Mouse (Mus musculus) left cerebral cortex, postnatal 25 days (tissue): ENCODE results near the gene Lrfn1. TPM values are rescaled to one million over a fixed set of nuclear protein-coding genes. Genes with fewer than 3 reads are reported as not detected.

Experiments used
- DNase-seq, 2 experiments: peaks; one replicate each; pipeline ENCODE4 v3.0.0; 2022; ENCODE audit warnings: low spot score in 2 of 2, mixed read lengths in 1 of 2
- intact Hi-C: fragments of 180-260 bp; cut with DNase I; formaldehyde crosslinking; loops from one replicate; pipeline ENCODE4 v1.15.1; 2025
- total RNA-seq, 2 experiments: library from RNA; stranded (reverse); gene quantifications; 2 replicates each; pipeline ENCODE4 v1.2.3; 2021

Lrfn1 gene
- total RNA-seq, 2 experiments from 2014 or later = 81.6 to 91.4 TPM

GRCm38 (mm10) chr7:28444344-28444974, 7.3 kb upstream of the Lrfn1 start:
- DNase-seq = no peak
- intact Hi-C loops = no loop called here

GRCm38 (mm10) chr7:28446446-28446845, 5.3 kb upstream of the Lrfn1 start:
- peak; percentile 77 to 78 for DNase-seq
- intact Hi-C loops = loop anchor here (1.0 to 2.0 kb wide), 2 partner anchors 82 to 154 kb away; no protein-coding TSS in a partner anchor

DNA sequence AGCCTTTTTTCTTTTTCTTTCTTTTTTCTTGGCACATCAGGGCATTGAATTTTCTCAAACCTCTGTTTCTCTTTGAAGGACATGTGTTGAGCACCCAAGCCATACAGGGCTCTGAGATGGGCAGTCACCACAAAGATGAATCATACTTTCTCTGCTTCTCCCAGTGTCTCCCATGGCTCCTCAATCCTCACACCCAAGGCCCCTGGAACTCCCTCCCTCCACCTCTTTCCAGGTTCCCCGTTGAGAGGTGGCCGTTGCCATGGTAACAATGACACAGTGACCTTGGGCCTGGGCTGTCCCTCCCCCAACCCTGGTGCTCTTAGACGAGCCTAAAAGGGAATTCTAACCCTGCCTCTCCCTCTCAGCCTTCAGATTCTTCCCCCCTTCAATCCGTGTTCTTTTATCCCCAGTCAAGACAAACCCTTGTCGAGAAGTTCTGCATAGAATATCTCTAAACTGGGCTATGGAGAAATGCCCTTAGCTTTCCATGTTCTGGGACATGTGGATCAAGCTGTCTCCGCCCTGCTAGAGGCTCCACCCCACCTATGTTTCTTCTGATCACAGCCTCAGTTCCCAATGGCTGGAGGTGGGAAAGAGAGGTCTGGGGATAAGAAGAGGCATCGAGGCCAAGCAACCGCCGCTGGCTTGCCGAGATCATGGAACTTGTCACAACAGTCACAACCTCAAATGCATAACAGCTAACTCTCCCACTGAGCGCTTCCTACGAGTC, 4.5 kb upstream of the Lrfn1 start:
- no peak for DNase-seq
- intact Hi-C loops = loop anchor here (2.0 kb wide), 1 partner anchor 154 kb away; no protein-coding TSS in a partner anchor

DNA sequence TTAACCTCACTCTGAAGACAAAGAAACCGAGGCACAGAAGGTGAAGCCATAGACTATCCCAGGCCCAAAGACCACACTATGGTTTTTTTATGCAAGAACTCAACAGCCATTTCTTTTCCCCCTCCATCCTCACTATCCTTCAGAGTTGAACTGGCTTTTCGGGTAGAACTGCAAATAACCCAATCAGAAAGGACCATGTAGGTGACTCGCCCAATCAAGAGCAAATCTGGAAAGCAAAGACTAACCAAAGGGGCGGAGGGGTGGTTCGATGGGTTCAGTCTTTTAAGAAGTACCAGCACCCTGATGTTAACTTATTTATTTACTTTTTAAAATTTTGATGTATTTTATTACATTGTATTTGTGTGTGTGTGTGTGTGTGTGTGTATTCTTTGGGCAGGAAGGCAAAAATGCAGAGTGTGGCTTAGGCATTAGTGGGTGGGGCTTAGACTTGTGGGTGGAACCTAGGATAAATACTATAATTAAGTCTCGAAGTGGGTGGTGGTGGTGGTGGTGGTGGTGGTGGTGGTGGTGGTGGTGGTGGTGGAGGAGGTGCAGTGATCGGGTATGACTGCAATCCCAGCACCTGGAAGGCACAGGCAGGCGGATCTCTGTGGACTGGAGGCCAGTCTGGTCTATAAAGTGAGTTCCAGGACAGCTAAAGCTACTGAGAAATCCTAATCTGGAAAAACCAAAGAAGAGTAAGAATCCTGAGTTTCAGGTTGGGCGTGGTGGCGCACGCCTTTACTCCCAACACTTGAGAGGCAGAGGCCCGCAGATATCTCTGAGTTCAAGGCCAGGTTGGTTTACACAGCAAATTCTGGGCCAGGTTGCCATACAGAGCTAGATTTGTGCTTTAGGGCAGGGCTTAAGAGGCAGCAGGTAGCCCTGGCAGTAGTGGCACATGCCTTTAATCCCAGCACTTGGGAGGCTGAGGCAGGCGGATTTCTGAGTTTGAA, 3.6 kb upstream of the Lrfn1 start:
- intact Hi-C loops = loop anchor here (2.0 kb wide), 1 partner anchor 153 kb away; no protein-coding TSS in a partner anchor
- DNase-seq = no peak

DNA sequence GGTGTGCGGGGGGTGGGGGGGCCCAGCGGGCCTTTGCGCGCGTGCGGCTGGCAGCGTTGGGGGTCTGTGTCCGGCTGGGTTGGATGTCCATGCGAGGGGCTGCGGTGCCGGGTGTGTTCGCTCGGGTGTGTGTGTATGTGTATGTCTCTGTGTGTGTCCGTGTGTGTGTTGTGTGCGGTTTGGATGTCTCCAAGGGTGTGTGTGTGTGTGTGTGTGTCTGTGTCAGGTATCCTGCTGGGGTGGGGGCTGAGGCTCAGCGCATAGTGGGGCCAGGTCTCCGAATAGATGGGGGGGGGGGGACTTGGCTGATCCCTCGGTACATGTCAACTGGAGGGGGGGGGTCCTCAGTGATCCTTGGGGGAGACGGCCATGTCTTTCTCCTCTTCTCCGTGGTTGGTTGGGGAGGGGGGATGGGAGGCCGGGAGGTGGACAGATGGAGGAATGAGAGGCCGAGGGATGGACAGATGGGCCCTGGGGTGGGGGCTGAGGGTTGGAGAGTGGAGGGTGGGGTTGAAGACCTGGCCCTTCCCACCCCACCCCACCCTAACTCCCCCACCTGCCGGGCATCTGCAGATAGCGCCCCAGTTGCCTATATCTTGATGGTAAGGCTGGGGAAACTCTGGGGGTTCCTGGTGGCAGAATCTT, 703 bp downstream of the Lrfn1 start:
- intact Hi-C loops = no loop called here
- no peak for DNase-seq

- intact Hi-C loops = no loop called here
- DNase-seq = no peak
Observed at GRCm38 (mm10) chr7:28460361-28460760, 8.6 kb downstream of the Lrfn1 start.

DNA sequence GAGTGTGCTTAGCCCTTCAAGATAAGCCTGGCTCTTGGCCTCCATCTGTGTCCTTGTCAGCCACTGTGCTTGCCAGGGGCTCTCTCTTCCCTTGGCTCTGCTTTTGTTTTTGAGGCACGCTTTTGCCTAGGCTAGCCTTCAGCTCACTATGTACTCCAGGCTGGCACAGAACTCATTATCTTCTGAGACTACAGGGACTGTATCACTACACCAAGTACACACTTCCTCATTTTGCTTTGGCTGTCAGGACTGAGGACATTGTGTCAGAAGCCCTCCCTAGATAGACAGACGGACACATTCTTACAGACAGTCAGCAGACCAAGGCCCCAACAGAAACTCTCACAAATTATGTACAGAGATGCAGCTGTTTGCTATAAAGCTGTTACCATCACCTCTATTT, 11.0 kb downstream of the Lrfn1 start:
- no peak for DNase-seq
- intact Hi-C loops = no loop called here

DNA sequence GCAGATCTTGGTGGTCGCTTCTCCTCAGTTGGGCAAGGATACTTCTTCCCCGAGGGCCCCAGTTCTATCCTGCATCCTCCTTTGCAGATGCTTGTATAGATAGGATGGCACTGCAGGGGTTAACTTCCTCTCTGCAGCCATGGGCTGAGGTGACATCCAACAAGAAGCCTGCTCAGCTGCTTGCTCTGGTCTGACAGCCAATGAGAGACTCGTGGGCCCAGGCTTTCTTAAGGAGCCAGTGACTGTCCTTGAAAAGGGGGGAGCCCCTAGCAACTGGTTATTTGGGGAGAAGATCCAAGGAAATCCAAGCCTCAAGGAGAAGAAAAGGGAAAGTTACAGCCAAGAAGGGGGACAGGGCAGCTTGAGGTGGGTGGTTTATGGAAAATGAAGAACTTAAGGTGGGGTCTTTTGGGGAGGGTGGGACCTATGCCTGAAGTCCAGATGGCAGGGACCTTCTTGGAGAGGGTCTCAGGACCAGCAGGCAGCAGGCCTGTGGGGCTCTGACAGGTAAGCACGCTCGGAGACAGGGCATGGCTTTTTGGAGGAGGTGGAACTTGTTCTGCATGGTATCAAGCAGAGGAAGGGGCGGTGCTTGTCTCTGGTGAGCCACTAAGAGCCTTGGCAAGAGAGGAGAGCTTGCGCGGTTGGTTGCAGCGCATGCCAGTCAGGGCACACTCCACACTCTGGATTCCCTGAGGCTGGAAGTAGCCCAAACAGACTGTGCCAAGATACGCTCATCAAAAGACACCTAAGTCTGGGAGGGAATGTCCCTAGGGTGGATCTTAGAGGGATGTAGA, 12.8 kb downstream of the Lrfn1 start:
- intact Hi-C loops = no loop called here
- DNase-seq = peak; percentile 88 to 97

GRCm38 (mm10) chr7:28466721-28467212, 15.0 kb downstream of the Lrfn1 start:
- DNase-seq = no peak
- intact Hi-C loops = no loop called here

- intact Hi-C loops = no loop called here
- no peak for DNase-seq
Observed at GRCm38 (mm10) chr7:28467213-28467751, 15.5 kb downstream of the Lrfn1 start.

DNA sequence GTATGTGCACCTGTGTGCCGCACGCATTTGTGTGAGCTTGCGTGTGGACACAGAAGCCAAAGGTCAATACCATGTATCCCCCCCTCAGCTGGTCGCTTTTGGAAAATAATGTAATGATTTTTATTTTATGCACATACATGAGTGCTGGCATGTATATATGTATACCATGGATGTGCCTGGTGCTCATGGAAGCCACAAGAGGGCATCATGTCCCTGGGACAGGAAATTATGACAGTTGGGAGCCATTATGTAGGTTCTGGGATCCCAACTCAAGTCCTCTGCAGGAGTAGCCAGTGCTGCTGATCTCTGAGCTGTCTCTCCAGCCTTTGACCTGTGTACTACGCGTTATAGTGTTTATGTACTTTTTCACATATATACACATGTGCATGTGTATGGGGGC, 24.4 kb downstream of the Lrfn1 start:
- intact Hi-C loops = no loop called here
- no peak for DNase-seq

GRCm38 (mm10) chr7:28477363-28477762, 25.6 kb downstream of the Lrfn1 start:
- intact Hi-C loops = no loop called here
- no peak for DNase-seq

DNA sequence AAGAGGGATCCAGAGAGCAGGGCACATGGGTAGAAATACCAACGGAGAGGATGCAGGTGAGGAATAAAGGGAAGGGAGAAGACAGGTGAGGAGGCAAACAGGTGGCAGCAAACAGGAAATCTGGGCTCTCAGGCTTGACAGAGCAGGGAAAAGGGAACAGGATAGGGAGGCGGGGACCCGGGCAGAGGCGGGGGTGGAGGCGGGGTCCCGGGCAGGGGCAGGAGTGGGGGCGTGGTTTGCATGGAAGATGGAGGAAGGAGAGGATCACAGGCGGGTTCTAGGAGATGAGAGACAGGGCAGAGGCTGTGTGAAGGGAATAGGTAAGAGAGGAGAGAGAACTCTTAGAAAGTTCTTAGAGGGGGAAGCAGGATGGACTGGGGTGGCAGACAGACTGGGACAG, 27.1 kb downstream of the Lrfn1 start:
- DNase-seq = no peak
- intact Hi-C loops = no loop called here

GRCm38 (mm10) chr7:28482854-28483253, 31.1 kb downstream of the Lrfn1 start:
- DNase-seq = peak; percentile 26 to 72
- intact Hi-C loops = no loop called here

GRCm38 (mm10) chr7:28484192-28484591, 32.4 kb downstream of the Lrfn1 start:
- no peak for DNase-seq
- intact Hi-C loops = no loop called here

DNA sequence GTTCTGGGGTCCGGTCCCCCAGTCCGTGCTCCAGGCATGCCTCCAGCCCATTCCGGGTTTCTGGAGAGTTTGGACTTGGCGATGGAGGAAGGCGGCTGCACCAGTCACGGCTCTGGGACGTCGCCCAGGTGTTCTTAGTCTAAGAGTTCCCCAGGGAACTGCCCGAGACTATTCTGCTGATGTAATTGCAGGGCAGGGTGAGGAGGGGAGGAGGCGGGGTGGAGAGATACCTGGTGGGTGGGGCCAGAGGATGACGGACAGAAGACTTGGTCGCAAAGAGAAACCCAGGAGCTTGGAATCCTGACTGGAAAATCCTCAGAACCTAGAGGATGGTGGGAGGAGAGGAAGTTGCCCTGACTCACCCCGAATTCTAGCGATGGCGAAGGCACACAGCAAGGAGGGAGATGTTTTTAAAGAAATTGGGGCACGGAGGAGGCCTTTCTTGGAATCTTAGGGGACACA, 36.3 kb downstream of the Lrfn1 start:
- peak; percentile 25 to 78 for DNase-seq
- intact Hi-C loops = no loop called here

DNA sequence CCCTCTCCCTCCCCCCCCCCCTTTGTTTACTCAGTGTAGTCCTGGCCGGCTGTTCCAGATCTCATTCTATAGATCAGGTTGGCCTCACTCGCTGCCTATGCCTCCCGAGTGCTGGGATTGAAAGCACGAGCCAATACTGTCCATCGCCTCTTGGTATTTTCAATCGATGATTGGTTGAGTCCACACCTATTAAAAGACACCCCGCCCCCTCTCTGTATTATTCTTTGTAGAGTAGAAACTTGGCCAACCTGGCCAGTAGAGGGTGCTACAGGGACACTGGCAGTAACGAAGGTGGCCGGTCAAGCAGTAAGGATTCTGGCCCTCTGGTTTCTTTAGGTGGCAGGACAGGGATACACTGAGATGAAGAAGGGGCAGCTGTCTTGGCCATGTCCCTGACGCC, 38.6 kb downstream of the Lrfn1 start:
- DNase-seq = peak; percentile 27 to 36

DNA sequence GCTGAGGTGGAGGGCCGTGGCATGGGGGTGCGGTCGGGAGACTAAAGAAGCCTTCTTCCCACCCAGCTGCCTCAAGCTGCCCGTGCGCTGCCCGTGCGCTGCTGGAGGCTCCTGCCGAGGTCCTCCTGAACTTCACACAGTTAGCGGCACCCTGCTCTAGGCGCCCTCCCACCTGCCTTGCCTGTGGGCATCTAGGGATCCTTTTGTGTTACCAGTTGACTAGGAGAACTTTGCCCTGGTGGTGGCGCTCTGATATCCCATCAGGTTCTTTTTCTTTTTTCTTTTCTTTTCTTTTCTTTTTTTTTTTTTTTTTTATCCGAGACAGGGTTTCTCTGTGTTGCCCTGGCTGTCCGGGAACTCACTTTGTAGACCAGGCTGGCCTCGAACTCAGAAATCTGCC, 39.1 kb downstream of the Lrfn1 start:
- DNase-seq = no peak
- intact Hi-C loops = loop anchor here (5.0 kb wide), 1 partner anchor 41 kb away; no protein-coding TSS in a partner anchor

More for the DNA sequence above, 38.6 kb downstream of the Lrfn1 start:
- intact Hi-C loops = loop anchor here (5.0 kb wide), 1 partner anchor 42 kb away; no protein-coding TSS in a partner anchor
